Mouse (Mus musculus): ENCODE measurements around the gene Tmem29.

Tmem29 gene

DNA sequence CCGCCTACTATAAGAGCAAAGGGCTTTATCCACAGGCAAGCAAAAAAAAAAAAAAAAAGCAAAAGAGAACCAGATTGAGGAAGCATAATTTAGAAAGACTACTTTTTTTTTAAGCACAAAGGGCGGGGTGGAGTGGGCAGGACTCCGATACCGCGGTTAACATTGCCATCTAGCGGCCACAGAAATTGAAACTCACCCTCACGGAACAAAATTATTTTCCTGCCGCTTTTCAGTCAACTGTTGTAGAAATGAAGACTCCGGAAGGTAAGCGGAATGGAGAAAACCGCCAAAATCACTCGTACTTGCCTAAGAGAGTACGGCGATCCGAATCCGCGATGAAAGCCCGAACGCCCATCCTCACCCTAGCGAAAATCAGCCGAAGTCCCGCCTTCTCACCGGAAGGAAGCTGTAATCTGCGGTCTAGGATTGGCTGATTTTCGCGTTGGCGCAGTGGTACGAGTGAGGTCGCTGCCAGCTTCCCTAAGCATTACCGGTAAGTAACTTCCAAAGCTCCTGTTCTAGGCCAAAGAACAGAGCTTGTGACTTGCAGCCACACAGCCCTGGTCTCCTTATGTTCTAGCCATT, at the start of gene Tmem29:
TSS of gene Tmem29 (minus strand) at position 389 of the 585 bp plus-strand sequence.
- in situ Hi-C loops (cut with MboI, MseI), result loop anchor here in 1 of 2 experiments (25.0 kb wide), 1 partner anchor 697 kb away; no protein-coding TSS in a partner anchor

DNA sequence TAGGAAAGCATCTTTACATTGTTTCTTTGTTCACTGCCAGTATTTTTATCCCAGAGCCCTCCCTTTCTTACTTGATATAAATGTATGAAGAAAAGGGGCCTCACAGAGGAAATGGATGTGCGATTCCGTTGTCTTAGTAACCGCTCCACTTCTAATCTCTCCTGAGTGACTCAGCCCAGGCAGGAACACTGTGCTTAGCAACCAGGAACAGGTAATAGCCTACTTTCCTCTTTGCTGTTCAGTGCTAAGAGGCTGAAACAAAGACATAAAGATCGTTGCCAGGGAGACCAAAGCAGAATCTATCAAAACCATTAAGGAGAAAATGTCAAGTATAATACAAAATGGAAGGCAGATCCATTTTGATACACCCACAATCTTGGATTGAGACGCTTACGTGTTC, 49.7 kb upstream of the Tmem29 start:
- in situ Hi-C loops (cut with MboI, MseI), result loop anchor here (5.0 to 25.0 kb wide), 3 partner anchors 49 to 1636 kb away; partner anchors contain the start of gene Iqsec2 (in 1 of the 2)

DNA sequence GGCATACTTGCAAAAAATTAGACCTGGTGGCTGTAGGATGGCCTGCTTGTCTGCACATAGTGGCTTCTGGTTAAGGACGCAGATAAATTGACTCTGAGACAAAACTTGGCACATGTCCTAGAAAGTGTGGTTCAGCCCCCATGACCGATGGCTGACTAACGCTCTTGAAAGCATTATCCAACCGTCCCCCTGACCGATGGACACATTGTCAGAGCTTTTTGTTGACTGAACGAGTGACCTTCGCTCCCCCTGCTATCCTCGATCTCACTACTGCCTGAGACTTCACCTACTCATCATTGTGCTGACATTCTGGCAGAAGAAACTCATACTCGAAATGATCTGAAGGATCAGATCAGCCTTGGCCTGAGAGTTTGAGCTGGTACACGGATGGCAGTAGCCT, 28.9 kb upstream of the Tmem29 start:
- in situ Hi-C loops (cut with MboI, MseI), result loop anchor here in 1 of 2 experiments (25.0 kb wide), 2 partner anchors 324 to 1649 kb away; partner anchors contain the start of genes Iqsec2 and Maged2

DNA sequence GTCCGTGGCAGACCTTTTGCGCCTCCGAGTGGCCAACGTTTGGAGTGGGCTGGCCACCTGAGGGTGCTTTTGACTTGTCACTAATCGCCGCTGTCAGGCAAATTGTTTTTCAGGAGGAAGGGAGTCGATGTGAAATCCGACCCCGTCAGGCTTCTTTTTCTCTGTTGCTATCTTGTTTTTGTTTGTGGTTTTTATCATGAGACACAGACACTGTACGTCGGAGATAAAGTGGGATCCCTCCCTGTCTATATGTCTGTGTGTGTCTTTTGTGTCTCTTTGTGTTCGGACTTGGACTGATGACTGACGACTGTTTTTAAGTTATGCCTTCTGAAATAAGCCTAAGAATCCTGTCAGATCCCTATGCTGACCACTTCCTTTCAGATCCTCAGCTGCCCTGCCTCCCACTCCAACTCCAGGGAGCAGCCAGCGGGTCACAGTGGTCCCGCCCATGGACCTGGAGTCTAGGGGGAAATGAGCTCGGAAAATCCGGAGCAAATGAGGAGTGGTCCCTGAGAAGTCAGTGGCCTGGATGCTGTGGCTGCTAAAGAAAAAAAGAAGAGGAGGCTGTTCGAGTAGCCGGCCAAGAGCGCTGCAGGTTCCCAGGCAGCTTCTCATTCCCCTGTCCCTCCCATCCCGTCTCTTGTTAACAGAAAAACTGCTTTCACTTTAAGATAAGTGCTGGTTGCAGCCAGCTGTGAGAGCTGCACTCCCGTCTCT, 27.5 kb upstream of the Tmem29 start:
- in situ Hi-C loops (cut with MboI, MseI), result loop anchor here in 1 of 2 experiments (25.0 kb wide), 2 partner anchors 326 to 1651 kb away; partner anchors contain the start of genes Iqsec2 and Maged2

DNA sequence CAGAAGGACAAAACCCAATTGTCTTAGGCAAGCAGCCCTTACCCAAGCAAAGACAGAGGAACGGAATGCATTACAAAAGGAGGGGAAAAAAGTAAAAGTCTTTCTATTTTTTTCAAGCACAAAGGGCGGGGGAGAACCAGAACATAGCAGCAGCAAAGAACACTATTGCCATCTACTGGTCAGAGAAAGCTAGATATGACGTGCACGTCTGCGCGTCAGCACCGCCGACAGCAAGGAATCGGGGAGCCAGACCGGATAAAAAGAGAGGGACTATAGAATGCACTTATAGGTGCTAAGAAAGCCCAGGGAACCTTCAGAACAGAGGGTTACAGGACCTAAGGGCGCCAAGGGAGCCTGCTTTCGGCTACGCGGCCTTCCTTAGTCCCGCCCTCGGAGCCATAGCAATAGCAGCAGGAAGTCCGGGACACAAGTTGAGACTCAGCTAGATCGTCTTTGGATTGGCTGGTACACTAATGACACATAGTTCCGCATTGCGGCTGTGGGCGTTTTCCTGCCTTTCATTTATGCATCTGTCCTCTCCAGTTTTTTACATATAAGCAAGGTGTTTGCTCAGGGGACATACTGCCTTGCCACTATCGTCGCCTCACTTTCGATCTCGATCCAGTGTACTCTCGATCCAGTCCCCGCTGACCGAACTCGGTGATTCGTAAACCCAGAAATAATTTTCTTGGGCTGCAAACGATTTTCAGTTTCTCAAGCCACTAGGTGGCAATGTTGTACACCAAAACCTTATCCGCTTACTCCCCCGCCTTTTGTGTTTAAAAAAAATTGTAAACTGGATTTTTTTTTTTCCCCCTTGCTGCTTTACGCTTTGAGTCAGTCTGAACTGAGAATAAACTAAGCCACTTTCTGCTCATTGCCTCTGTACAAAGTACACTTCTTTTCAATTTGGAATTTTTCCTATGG, 19.2 kb upstream of the Tmem29 start:
- in situ Hi-C loops (cut with MboI, MseI), result loop anchor here in 1 of 2 experiments (25.0 kb wide), 2 partner anchors 334 to 1659 kb away; partner anchors contain the start of genes Iqsec2 and Maged2

DNA sequence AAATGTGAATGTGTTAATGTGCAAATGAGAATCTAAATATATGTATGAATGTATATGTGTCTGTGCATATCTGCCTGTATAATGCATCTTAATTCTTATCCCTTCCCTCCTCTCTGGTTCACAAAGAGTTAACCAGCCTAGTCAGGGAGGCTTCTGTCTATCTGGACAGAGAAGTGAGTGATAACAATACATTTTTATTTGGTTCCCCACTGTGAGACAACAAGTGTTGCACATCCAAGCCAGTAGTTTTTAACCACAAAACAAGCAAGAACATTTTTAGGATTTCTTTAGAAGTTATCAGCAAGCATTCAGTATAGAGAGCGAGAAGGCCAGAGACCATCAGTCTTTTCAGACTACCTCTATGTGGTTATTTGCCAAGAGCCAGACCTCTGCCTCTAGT, 12.5 kb upstream of the Tmem29 start:
- in situ Hi-C loops (cut with MboI, MseI), result loop anchor here in 1 of 2 experiments (25.0 kb wide), 1 partner anchor 709 kb away; no protein-coding TSS in a partner anchor

DNA sequence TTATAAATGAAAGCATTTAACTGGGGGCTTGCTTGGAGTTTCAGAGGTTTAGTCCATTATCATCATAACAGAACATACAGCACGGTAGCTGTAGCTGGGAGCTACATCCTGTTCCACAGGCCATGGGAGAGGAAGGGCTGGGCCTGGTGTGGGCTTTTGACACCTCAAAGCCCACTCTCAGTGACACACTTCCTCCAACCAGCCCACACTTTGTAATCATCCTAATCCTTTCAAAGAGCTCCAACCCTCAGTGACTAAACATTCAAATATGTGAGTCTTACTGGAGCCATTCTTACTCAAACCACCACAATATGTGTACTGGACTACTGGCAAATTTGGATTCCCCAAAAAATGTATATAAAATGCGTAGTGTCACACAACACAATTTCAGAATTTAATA, 9.3 kb upstream of the Tmem29 start:
- in situ Hi-C loops (cut with MboI, MseI), result loop anchor here in 1 of 2 experiments (25.0 kb wide), 1 partner anchor 706 kb away; no protein-coding TSS in a partner anchor

DNA sequence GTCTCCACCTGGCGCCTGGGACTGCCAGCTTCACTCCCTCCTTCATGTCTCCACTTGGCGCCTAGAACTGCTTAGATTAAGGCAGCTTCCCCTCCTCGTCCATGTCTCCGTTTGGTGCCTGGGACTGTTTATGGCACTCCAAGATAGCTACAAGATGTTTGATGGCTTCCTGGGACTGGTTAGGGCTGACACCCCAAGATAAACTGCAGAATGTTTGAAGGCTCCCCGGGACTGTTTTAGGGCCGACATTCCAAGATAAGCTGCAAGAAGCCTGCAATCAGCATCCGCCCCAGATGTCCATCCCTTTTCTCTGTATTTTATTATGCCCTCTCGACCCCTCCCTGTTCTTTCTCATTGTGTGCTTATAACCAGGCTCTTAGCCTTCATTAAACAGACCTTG, 7.9 kb upstream of the Tmem29 start:
- in situ Hi-C loops (cut with MboI, MseI), result loop anchor here in 1 of 2 experiments (25.0 kb wide), 1 partner anchor 705 kb away; no protein-coding TSS in a partner anchor

DNA sequence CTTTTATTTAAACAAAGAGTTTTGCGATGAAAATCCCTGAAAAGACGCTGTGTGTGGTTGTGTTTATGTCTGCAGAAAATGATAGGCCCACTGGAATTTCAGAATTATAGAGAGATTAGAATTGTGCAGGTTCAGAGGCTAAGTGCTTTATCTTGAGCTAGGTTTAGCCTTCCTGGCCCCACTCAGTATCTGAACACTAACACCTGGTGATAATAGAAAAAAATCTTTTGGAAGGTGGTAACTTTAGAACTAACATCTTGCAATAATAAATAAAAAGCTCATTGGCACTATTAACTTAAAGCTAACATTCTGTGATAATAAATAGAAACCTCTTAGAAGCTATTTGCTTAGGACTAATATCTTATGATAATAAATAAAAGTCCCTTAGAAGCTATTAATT, 1.2 kb upstream of the Tmem29 start:
- in situ Hi-C loops (cut with MboI, MseI), result loop anchor here in 1 of 2 experiments (25.0 kb wide), 1 partner anchor 698 kb away; no protein-coding TSS in a partner anchor

DNA sequence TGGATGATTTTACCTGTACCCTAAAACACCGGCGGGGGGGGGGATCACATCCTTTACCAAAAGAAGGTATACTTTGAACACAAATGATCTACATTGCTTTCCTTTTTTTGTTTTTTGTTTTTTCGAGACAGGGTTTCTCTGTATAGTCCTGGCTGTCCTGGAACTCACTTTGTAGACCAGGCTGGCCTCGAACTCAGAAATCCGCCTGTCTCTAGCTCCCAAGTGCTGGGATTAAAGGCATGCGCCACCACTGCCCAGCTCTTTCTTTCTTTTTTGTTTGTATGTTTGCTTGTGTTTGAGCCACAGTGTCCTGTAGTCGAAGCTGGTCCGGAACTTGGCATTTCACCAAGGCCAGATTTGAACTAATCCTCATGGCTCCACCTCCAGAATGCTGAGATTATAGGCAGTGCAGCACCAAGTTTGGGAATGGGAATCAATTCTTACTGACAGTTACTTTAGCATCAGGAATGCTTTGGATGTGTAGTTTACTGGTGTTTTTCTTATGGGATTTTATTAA, 515 bp upstream of the Tmem29 start:
- in situ Hi-C loops (cut with MboI, MseI), result loop anchor here in 1 of 2 experiments (25.0 kb wide), 1 partner anchor 697 kb away; no protein-coding TSS in a partner anchor

DNA sequence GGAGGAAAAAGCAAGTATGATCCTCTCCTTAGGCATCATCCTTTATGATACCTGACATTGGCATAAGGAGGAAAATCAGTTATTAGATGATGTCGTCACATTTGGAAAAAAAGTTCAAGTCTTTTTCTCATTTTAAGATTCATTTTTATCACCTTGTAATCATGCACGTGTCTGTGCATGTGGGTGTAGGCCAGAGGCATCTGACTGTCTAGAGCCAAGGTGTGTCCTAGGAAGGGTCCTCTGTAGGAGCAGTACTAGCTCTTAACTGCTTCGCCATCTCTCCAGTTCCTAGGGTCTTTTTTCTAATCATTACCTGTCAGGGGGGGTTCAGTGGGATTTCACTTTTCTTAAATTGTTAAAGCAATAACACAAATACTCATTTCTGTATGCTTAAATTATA, 818 bp downstream of the Tmem29 start:
- in situ Hi-C loops (cut with MboI, MseI), result loop anchor here in 1 of 2 experiments (25.0 kb wide), 1 partner anchor 696 kb away; no protein-coding TSS in a partner anchor

DNA sequence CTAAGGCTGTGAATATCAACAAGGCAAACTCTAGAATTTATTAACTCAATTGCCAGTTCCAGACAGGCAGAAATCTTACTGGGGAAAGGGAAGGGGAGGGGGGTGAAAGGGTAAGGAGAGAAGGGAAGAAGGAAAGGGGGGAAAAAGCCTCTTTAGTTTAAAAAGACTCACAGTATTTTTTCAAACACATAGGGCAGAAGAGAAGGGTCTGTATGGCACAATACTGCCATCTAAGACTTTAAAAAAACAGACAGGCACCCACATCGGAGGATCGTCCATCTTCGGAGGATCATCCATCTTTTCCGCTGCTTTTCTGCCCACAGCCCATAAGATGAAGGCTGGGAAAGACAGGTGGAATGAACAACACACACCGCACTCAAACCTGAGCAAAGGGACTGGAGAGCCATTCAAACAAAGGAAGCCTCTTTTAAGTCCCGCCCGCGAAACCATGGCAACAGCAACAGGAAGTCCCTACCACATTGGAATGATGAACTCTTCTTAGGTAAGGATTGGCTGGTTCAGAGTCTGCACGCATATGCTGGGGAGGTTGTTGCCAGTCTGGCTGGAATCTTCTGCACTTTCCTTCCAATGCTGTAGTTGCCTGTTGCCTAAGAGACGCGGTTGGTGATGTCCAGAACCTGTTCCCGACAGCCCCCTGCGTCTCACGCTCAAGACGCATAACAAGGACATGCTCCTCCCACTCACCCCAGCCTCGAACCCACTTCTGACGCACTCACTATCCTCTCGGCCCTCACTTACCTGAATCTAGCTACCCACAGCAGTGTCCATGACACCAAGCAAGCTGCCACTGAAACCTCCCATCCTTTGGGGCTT, 18.2 kb downstream of the Tmem29 start:
- in situ Hi-C loops (cut with MboI, MseI), result no loop called here

DNA sequence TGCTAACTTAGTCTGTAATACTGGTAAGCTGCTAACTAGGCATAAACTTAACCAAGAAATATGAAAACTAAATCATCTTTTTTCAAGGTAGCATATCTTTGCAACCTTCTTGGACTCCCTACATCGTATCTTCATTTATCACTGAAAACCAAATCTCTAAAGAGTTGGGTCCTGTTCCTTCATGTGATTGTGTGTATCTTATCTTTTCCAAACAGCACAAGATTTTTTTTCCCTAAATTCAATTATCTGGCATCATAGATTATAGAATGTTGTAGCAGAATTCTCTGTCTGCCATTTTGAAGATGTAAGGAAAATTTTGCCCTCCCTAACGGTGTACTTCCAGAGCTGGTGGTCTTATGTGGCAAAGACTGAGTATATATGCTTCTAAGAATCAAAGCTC, 22.6 kb downstream of the Tmem29 start:
- in situ Hi-C loops (cut with MboI, MseI), result no loop called here

DNA sequence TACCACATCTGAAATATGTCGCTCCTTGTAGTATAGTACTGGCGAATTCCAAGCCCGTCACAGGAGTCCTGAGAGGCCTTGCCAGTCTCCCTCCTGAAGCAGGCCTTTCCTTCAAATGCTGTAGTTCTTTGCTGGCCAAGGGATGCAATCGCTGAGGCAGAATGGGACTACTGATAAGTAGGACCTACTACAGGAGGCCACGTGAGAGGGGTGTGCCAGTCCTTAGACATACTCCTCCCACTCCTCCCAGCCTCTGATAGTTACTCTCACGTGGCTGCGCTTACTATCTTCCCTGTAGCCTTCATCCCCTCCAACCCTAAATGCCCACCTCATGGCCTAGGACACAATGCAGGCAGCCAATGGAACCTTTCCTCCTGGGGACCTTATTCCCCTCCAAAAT, 23.6 kb downstream of the Tmem29 start:
- in situ Hi-C loops (cut with MboI, MseI), result no loop called here

DNA sequence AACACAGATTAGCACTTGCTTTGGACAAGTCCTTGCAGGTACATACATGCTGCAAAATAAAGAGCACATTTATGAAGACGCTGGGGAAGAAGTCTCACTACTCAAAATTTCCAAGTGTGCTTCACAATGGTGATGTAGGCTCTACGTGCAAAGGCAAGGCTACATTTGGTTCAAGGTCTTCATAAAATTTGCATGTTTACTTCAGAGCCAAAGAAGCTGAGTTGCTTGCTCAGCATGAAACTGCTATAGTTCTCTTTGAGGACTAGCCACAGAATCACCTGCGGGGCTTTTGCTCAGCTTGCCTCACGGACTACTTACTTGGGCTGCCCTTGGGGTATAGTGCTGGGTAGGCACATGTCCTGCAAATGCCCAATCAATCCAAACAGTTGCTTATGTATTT, 45.4 kb downstream of the Tmem29 start:
- in situ Hi-C loops (cut with MboI, MseI), result no loop called here

All from T-helper 17 cell (primary cell).